Mouse (Mus musculus) gastrocnemius, adult 8-10 months (tissue): Measurements from ENCODE around the gene Gm8439. TPM values are rescaled to one million over a fixed set of nuclear protein-coding genes. Genes with fewer than 3 reads are reported as not detected.

ENCODE experiments used
- DNase-seq, 2 experiments: peaks; one replicate each; pipeline ENCODE4 v3.0.0; 2022; ENCODE audit warnings: low spot score in 2 of 2
- total RNA-seq, 4 experiments: library from RNA; stranded (reverse); gene quantifications; 2 replicates each; pipeline ENCODE4 v1.2.4; 2022

Gm8439 gene
- total RNA-seq, 4 experiments from 2014 or later = not detected

- DNase-seq = no peak
Measured at GRCm38 (mm10) chr4:120612304-120613080, 23.9 kb downstream of the Gm8439 start.

- DNase-seq = peak; percentile 46 to 61
Measured at GRCm38 (mm10) chr4:120613691-120614329, 25.3 kb downstream of the Gm8439 start.

GRCm38 (mm10) chr4:120614644-120615043 lies 26.1 kb downstream of the Gm8439 start:
- no peak for DNase-seq

- peak in 1 of 2 experiments; percentile 25 for DNase-seq
Measured at GRCm38 (mm10) chr4:120615528-120616081, 27.1 kb downstream of the Gm8439 start.

GRCm38 (mm10) chr4:120616199-120617025 lies 27.9 kb downstream of the Gm8439 start:
- no peak for DNase-seq

GRCm38 (mm10) chr4:120627728-120628127 lies 39.2 kb downstream of the Gm8439 start:
- DNase-seq = no peak

- no peak for DNase-seq
Measured at GRCm38 (mm10) chr4:120630218-120630931, 41.8 kb downstream of the Gm8439 start.

- no peak for DNase-seq
Measured at GRCm38 (mm10) chr4:120631828-120632227, 43.3 kb downstream of the Gm8439 start.

- no peak for DNase-seq
Measured at GRCm38 (mm10) chr4:120635351-120635750, 46.8 kb downstream of the Gm8439 start.

- no peak for DNase-seq
Measured at GRCm38 (mm10) chr4:120641946-120642345, 53.4 kb downstream of the Gm8439 start.

- DNase-seq = no peak
Measured at GRCm38 (mm10) chr4:120643899-120644298, 55.4 kb downstream of the Gm8439 start.

- DNase-seq = no peak
Measured at GRCm38 (mm10) chr4:120649369-120650207, 61.0 kb downstream of the Gm8439 start.

- DNase-seq = no peak
Measured at GRCm38 (mm10) chr4:120650208-120650592, 61.7 kb downstream of the Gm8439 start.

GRCm38 (mm10) chr4:120655898-120656297 lies 67.4 kb downstream of the Gm8439 start:
- no peak for DNase-seq

Other genes starting within 250 kb of the Gm8439 start
- gene Scmh1, start 183.5 kb upstream of the Gm8439 start, total RNA-seq = 10 to 100 TPM; 48.4 to 55.5 (median 53.9) TPM
- gene Slfnl1, start 56.5 kb upstream of the Gm8439 start, total RNA-seq = under 1 TPM in 2 of 4 experiments, not detected in 2; 0.24 to 0.27 TPM
- 10 to 100 TPM; 13.2 to 14.6 (median 13.9) TPM for gene Ctps, start 18.5 kb upstream of the Gm8439 start, total RNA-seq
- 10 to 100 TPM in 3 of 4 experiments, 1 to 10 TPM in 1; 6.1 to 27.5 (median 16.1) TPM for gene Cited4, start 77.8 kb downstream of the Gm8439 start, total RNA-seq
- gene Kcnq4, start 159.9 kb downstream of the Gm8439 start, total RNA-seq = 10 to 100 TPM; 11.1 to 21.9 (median 13.6) TPM
- gene Nfyc, start 242.8 kb downstream of the Gm8439 start, total RNA-seq = 10 to 100 TPM; 38.3 to 42.7 (median 38.3) TPM